Mouse (Mus musculus) brown adipose tissue, adult 24 weeks (tissue): Measurements from ENCODE around the gene Katnal1. TPM values are rescaled to one million over a fixed set of nuclear protein-coding genes. Genes with fewer than 3 reads are reported as not detected.
A peak's percentile ranks its signal among the peaks of the same experiment; 100 is the strongest.

Source experiments
- H3K27ac ChIP-seq: fragments of 200-500 bp; replicated peaks from 2 replicates; pipeline ENCODE4 v1.5.1; 2012; ENCODE audit warnings: low read depth, mild to moderate bottlenecking, low read length
- H3K4me1 ChIP-seq: fragments of 200-500 bp; 2 replicates; pipeline ENCODE4 v1.6.1; 2012; ENCODE audit warnings: low read length, mixed read lengths; ENCODE audit not compliant: control insufficient read depth, insufficient read depth, insufficient read length
- H3K4me3 ChIP-seq: fragments of 200-500 bp; 2 replicates; pipeline ENCODE4 v1.5.1; 2012; ENCODE audit warnings: low read depth, mild to moderate bottlenecking, low read length, moderate library complexity; ENCODE audit not compliant: insufficient read depth
- polyA plus RNA-seq: library from polyadenylated mRNA; stranded (reverse); fragments of >200 nt; gene quantifications from 2 replicates; pipeline ENCODE4 v1.2.4, GENCODE M21; 2012; ENCODE audit not compliant: missing spikeins, insufficient read depth, insufficient read length

The Katnal1 gene
- polyA plus RNA-seq, 1 experiment = 7.0 TPM

DNA sequence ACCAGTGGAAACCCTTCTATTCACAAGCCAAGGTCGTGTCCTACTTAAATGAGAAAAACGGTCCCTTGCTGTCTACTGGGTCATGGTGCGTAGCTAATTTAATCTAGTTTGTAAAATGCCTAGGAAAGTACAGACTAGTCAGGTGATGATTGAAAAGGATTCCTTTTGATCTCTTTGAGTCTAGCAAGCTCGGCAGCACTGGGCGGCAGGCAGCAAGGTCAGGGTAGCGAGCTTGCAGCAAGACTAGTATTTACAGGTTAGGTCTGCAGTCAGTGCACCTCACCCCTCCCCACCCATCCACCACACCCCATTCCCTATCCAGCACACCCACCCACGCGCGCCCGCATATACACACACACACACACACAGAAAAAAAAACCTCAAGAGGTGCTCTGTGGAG lies 31.1 kb upstream of the Katnal1 start:
- peak overlapping the region; percentile 49 for H3K4me3 ChIP-seq
- peaks cover 3% of the 10 kb centered on the region for H3K4me1 ChIP-seq
- 0 out of 2 replicates have a peak overlapping the region, but pooled peaks have one; percentile 44 for H3K27ac ChIP-seq

GRCm38 (mm10) chr5:148959068-148959990 lies 30.2 kb upstream of the Katnal1 start:
- Histone ChIP-seq H3K27ac (peak overlapping the region; percentile 44; the same call in 1 of the 2 replicates), H3K4me1 (peaks cover 9% of the 10 kb centered on the region), H3K4me3 (peak overlapping the region; percentile 49)

- H3K4me1 ChIP-seq = peaks cover 15% of the 10 kb centered on the region
- no peak overlapping the region for H3K4me3 ChIP-seq
- no peak overlapping the region for H3K27ac ChIP-seq
These were observed 29.2 kb upstream of the Katnal1 start for GRCm38 (mm10) chr5:148958355-148958754.

DNA sequence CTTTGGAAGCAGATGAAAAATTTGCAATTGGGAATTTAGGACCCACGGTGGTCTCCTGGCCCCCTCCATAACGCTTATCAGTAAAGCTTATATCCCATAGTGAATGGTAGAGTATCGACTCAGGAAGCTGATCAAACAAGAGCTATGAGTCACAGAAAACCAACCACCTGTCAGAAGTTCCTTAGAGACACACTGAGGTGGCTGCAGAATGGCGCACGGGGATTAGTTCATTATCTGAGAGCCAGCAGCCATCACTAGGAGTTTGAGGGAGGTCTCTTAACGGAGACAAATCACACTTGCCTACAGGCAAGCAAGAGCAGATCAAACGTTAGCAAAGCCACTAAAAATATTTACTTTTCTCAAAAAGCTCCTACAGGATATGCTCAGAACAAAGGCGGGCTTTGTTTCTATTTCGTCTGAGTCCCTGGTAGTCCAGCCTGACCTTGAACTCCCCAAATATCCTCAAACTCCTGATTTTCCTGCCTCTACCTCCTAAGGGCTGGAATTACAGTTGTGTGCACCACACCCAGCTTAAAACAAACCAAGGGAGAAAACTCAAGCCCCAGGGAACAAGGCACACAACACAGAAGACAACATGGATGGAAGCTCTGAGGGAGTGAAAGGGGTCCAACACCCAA lies 27.9 kb upstream of the Katnal1 start:
- H3K4me3 ChIP-seq = no peak overlapping the region
- peaks cover 16% of the 10 kb centered on the region for H3K4me1 ChIP-seq
- no peak overlapping the region for H3K27ac ChIP-seq

- H3K4me1 ChIP-seq = peaks cover 19% of the 10 kb centered on the region
- H3K27ac ChIP-seq = no peak overlapping the region
- no peak overlapping the region for H3K4me3 ChIP-seq
These were observed 27.0 kb upstream of the Katnal1 start for GRCm38 (mm10) chr5:148956091-148956490.

DNA sequence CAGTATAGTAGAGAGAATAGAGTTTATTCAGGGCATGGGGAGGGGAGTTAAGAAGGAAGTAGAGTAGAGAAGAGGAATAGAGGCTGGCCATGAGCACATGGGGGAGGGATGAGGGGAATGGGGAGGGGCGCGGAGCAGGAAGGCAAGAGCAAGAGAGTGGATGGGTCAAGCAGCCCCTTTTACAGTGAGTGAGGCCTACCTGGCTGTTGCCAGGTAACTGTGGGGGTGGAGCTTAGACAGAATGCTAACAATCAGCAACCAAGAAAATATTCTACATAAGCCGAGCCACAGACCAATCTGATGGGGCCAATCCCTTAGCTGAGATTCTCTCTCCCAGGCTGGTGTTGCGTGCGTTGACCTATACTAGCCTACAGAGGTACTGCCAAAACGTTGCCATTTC lies 26.5 kb upstream of the Katnal1 start:
- no peak overlapping the region for H3K4me3 ChIP-seq
- H3K4me1 ChIP-seq = peaks cover 21% of the 10 kb centered on the region
- H3K27ac ChIP-seq = no peak overlapping the region

DNA sequence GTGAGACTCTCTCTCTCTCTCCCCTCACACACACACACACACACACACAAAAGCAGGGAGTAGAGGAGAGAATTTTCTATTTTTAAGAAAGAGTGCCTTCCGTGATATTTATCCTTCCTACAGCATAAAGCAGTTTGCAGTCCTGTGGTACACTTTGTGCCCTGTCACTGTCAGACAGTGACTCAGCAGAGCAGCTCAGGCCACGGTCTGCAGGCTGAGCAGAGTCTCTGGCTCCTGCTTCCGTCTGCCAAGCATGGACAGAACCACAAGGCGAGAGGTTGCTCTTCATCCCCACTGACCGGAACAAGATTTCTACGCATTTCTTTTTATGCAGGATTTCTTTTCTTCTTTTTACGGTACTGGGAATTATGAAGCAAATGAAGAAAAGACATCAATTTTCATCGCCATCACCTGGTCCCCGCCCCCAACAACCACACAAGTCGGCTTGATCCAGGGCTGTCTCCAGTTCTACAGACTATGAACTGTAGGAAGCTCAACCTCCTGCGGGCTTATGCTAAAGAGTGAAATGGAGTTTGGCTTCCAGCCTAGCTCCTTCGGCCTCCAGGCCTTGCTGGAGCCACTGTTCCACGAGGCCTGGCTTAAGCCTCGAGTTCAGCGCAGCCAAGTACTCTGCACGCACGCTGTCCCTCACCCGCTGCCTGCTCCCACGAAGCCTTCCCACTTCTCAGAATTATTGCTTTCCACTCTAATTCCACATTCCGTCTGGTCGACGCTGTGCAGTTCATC lies 25.4 kb upstream of the Katnal1 start:
- peaks cover 21% of the 10 kb centered on the region for H3K4me1 ChIP-seq

GRCm38 (mm10) chr5:148953098-148953497 lies 24.0 kb upstream of the Katnal1 start:
- Histone ChIP-seq H3K4me1 (peaks cover 18% of the 10 kb centered on the region), H3K27ac (peak overlapping the region; percentile 90), H3K4me3 (no peak overlapping the region)

More for the DNA sequence above, 25.4 kb upstream of the Katnal1 start:
- Histone ChIP-seq H3K27ac (peak overlapping the region; percentile 90), H3K4me3 (no peak overlapping the region)

DNA sequence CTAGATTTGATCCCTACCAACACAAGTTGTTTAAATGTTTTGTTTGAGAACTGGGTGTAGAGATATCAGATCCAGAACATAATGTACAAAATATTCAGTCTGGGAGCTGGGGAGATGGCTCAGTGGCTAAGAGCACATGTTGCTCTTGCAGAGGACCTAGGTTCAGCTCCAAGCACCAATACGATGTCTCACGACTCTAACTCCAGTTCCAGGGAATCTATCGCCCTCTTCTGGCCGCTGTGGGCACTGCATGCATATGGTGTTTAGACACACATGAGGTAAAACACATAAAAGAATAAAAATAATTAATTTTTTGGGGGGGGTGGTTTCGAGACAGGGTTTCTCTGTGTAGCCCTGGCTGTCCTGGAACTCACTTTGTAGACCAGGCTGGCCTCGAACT lies 23.3 kb upstream of the Katnal1 start:
- no peak overlapping the region for H3K4me3 ChIP-seq
- H3K27ac ChIP-seq = no peak overlapping the region
- peaks cover 18% of the 10 kb centered on the region for H3K4me1 ChIP-seq

DNA sequence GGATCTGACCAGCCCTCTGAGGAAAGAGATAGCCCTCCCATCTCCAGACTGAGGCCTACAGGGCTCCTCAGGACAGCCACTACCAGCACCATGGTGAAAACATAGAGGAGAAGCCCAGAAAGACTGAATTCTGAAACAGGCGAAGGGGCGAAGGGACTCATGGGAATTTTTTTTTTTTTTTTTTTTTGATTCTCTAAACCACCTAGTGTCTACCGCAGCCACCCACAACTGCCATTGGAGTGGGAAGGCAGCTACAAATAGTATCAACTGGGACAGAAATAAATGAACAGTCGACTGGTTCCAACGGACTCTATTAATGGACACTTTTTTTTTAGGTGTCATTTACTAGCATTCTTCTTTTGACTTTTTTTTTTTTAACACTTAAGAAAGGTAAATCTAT lies 22.2 kb upstream of the Katnal1 start:
- H3K27ac ChIP-seq = peak overlapping the region; percentile 22; the same call in 1 of the 2 replicates
- H3K4me1 ChIP-seq = peaks cover 18% of the 10 kb centered on the region
- H3K4me3 ChIP-seq = no peak overlapping the region

GRCm38 (mm10) chr5:148950064-148950463 lies 20.9 kb upstream of the Katnal1 start:
- Histone ChIP-seq H3K27ac (no peak overlapping the region), H3K4me3 (no peak overlapping the region)

DNA sequence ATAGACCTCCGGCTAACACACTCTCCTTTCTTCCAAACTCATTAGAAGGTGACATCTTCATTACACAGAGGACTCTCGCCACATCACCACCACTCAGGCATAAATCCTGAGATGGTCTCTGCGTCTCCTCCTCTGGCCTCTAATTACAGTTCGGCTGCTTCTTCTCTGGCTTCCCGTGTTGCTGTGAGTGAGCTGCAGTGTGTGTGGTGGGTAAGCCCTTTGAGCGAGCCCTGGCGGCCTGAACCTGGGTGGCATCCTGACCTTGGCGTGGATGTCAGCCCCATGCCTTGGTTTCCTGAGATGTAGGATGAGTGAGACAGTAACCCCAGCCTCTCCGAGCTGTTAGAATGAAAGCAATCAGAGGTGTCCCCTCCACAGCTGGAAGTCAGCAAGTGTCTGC lies 19.5 kb upstream of the Katnal1 start:
- peaks cover 8% of the 10 kb centered on the region for H3K4me1 ChIP-seq
- no peak overlapping the region for H3K4me3 ChIP-seq
- H3K27ac ChIP-seq = no peak overlapping the region

More at GRCm38 (mm10) chr5:148950064-148950463, 20.9 kb upstream of the Katnal1 start:
- H3K4me1 ChIP-seq = peaks cover 18% of the 10 kb centered on the region

GRCm38 (mm10) chr5:148947412-148947811 lies 18.3 kb upstream of the Katnal1 start:
- Histone ChIP-seq H3K4me1 (0 out of 2 replicates have a peak, but pooled peaks cover 5% of the 10 kb centered on the region), H3K4me3 (no peak overlapping the region)

GRCm38 (mm10) chr5:148946787-148947186 lies 17.7 kb upstream of the Katnal1 start:
- H3K4me3 ChIP-seq = no peak overlapping the region
- H3K27ac ChIP-seq = no peak overlapping the region
- 0 out of 2 replicates have a peak, but pooled peaks cover 5% of the 10 kb centered on the region for H3K4me1 ChIP-seq

More at GRCm38 (mm10) chr5:148947412-148947811, 18.3 kb upstream of the Katnal1 start:
- H3K27ac ChIP-seq = no peak overlapping the region

DNA sequence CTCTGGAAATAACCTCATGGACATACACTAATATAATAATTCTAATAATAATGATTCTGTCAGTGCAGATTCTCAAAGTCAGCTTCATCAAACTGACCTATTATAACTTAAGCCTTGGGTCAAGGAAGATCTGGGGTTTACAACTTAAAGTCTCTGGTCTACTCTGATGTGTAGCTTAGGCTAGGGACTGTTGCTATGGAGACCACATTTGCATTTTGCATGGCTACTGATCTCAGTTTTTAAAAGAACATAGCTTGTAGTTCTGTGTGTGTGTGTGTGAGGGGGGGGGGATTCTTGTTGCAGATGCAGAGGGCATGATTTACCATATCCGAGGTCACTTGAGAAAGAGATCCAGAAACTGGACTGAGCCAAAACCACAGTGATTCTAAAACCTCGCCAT lies 16.6 kb upstream of the Katnal1 start:
- no peaks in the 10 kb centered on the region for H3K4me1 ChIP-seq
- H3K4me3 ChIP-seq = no peak overlapping the region

More for the DNA sequence above, 16.6 kb upstream of the Katnal1 start:
- no peak overlapping the region for H3K27ac ChIP-seq
